Mouse (Mus musculus) cerebellum, postnatal 10 days (tissue): Measurements from ENCODE around the gene Mark2.
A peak's percentile ranks its signal among the peaks of the same experiment; 100 is the strongest.
"Not testable (repeated sequence)": the region's sequence is repeated elsewhere in the genome, so short reads cannot be mapped to it uniquely, and the experiment has no call there.

ENCODE experiments used
- DNase-seq, 2 experiments: peaks; one replicate each; pipeline ENCODE4 v3.0.0; 2021; ENCODE audit warnings: mixed read lengths in 2 of 2

The Mark2 gene

DNA sequence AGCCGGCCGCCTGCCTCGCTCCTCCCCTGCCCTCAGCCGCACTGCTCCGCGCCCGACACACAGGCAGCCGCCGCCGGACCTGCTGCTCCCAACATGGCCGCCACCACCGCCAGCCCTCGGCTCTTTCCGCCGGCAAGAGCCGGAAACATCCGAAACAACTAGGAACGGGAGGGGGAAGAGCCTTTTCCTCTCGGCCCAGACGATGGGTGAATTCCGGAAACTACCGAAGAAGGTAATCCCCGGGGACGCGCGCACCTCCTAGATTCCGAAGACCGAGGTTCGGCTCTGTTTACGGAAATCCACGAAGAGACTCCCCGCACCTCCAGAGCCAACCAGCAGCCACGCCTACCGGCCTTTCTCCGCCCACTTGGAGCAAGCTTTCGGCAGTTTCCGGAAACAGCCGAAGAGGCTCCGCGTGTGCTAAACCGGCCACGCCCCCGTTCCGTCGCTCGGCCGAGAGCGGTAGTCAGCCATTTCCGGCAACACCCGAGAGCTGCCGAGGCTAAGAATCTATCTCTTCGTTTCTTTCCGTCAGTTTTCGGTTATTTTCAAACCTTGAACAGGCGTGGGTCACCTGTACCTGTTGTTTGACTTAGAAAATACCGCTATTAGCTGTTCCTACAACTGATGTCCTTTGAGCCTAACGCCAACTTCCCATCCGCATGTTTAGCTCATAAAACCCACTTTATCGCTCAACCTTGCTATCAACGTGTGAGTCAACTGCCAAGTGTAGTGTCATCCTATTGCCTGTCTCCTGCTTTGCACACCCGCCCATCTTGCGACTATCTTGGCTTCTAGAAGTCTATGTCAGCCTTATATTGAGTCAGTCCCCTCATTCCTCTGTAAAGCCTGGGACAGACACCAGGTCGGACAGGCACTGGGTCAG is at the start of gene Mark2:
Gene Mark2 (minus strand): TSS at position 349 of the 886 bp plus-strand sequence.
- peak; percentile 100 for DNase-seq

DNA sequence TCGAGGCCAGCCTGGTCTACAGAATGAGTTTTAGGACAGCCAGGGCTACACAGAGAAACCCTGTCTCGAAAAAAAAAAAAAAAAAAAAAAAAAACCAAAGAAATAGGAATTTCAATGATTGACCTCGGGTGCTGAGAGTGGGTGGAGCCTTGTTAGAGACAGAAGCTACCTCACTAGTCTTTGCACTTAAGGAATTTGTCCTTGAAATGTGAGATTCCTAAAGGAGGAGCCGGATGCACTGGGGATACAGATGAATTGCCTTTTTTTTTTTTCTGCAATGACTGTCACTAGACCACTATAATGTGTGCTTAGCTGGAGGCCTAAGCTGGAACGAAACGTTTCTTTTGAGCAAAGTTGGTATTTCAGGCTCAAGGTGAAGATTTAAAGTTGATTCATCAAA is 46.8 kb upstream of the Mark2 start:
- no peak for DNase-seq

DNA sequence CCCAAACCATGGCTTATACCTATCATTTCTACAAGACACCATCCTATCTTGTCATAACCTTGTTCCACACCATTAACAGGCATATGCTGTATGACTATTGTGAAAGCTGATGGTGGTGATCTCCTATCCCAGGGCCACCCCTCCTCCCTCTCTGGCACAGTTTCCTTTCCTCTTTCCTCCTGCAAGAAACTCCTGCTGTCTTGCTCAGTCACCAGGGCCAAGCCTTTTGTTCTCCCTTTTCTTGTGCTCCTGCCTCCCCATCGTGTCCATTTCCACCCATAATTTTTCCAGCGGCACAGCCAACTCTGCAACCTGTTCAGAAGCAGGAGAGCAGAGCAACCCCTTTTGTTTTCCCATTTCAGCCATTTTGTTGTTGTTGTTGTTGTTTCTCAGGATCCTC is 44.4 kb upstream of the Mark2 start:
- peak in 1 of 2 experiments; percentile 15 for DNase-seq

DNA sequence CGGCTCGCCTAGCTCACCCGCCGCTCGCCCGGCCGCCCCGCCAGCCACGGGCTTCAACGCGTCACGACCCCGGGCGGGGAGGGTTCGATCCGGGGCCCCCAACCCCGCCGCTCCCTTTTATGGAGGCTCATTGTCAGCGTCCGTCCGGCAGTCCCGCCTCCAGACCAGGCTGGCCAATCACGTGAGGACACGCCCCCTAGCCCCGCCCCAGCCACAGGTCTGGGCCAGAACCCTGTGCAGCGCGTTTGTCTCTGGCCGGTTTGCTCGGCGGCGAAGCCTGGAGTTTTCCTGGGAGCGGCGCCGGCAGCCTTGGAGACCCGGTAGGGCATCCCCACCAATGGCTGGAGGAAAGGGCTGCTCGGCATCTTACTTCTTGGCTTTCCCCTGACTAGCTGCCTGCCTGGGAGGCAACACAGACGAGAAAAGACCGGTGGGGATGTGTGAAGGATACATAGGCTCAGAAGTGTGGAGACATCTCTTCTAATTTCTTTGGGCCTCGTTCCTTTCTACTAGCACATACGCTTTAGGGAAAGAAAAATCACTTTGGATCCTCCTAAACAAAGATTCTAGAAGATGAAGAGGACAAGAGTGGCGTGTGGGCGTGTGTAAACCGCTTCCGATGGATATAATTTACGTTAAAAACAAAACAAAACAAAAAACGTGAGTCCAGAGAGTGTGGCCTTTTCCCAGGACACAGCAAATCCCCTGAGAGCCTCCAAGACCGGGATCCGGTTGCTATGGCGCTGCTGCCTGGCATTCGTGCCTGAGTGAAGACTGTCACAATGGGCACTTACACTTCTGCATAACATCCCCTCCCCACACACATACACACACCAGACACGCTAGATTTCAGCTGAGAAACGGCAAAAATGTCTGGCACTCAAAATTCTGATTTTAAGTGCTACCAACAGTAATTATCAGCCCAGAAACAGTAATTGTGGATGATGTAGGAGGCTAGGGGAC is 41.5 kb upstream of the Mark2 start, which contains the start of gene Spindoc:
Gene Spindoc (minus strand): TSS at position 92 of the 963 bp plus-strand sequence.
- peak; percentile 100 for DNase-seq

DNA sequence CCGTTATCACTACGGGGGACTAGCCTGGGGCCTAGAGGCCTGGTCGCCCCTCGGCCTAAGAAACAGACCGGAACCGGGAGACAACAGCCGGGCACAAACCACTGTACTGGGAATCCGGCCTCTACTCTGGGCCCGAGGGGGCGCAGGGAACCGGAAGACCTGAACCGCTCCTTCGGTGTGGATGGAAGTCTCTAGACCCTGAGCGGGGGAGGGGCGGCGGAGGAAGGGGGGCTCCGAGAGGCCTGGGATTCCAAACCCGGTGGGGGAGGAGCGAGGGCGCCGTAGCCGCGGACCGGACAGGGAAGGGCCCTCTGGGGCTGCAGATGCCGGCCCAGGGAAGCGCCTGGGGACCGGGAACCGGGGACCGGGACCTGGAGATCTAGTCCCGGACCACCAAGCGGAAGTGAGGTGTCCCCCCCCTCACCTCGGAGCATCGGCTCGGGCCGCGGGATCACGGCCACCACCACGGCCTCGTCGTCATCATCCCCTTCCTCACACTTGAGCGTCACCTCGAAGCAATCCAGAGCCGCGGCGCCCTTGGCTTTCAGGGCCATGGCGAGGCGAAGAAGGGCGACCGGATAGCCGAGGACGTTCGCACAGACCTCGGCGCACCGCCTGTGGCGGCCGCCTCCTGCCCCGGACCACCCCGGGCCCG is 40.7 kb upstream of the Mark2 start:
- peak; percentile 87 for DNase-seq

DNA sequence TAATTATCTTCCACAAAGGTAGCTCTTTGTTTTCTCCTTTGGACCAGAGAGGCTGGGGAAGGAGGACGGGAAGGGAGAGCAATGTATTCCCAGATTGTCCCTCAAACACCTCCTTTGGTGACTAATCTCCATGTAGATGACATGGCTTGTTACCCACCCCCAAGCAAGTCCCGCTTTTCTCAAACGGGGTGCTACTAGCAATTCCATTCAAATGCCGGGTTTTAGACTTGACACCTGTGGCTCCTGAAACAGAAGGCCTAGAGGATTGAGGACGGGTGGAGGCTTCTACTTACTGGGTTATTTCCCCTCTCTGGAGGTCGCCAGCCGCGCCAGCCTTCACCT is 40.2 kb upstream of the Mark2 start:
- DNase-seq, result no peak

DNA sequence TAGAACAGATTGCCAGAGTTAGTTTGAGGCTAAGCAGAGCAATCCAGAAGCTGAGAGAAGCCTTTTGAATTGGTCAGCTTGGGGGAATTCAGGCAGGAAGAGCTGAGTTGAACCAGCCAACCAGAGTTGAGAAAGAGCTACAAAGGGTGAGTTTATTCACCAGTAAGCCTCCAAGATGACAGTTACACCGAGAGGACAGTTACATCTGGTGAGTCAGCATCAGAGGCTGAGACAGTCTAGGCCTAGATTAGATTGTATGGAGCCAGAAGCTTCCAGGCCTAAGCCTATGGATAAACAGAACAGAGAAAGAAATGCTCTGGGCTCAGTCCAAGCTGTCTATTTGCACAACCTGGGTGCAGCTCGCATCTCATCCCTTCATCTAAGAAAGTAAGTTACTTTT is 36.0 kb upstream of the Mark2 start:
- no peak for DNase-seq

DNA sequence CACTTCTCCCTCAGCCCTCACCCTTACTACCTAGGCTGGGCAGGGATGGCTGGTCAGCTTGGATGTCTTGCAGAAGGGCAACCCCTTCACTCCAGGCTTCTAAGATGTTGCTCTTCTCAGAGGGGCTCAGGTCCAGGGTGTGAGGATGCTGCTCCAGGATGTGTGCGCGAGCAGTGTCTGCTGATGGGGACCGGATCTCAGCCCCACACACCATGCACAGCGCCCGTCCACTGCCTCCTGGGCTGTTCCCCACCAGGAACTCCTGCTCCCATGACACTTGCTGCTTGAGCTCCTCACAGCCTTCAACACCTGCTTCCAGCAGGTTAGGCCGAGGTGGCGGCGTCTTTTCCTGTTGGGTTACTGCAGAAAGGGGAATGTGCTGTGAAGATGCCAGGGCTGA is 32.8 kb upstream of the Mark2 start:
- no peak for DNase-seq

DNA sequence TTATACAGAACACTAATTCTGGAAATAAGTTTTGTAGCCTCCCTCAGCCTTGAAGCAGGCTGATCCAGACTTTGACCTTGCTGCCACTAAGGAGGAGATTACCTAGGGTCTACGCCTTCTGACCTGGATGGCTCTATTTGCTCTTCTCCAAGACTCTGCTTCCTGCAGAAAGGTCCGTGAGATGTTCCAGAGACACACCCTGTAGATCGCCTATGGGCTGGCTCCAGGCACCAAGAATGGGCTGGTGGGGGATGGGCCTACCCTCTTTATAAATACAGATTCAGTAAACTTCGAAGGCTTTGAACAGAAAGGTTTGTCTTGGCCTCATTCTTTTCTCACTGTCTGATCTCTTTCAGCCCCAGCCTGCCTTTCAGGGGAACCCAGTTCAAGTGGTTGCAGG is 27.8 kb upstream of the Mark2 start:
- DNase-seq, result not testable (repeated sequence)

DNA sequence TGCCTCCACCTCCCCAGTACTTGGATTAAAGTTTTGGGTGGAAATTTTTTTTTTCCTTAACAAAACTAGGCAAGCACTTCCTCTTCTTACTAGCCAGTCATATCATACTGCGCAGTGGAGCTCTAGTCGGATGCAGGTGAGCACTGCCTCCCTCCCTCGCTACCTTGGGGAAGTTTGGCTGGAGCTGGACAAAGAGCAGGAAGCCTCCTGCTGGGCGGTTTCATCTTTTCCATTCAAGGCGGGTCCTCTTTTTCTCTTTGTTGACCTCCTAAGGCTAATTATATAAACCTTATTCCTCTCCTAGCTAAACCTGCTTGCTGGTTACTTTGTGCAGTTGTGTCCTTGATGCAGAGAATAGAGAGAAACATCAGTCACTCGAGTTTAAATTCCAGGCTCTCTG is 12.0 kb upstream of the Mark2 start:
- DNase-seq, result no peak

DNA sequence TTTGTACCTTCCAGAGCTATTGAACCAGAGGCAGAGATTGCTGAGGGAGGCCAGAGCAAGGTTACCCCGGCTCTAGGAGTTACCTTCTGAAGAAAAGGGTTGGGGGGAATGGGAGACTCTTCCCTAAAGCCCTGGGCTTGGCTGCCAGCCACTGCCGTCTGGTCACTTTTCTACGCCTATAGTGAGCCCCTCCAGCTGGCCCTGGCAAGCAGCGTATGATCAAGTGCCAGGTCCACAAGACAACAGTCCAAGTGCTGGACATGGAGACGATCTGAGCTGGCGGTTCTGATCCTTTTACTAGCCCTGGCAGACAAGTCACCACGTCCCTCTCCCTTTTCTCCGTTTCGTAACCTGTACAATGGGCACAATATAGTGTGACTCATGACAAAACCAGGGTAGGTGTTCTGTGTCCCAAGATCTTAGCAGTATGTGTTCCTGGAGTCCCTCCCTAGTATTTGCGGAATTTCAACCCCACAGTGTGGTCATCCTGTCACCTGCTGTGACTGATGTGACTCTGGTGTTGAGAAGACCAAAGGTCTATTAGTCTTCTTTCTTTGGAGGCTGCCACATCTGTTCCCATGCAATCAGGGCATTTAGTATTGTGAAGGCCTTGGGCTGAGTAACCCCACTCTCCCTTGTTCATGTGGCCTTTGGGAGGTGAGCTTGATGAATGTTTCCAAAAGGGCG is 11.3 kb upstream of the Mark2 start:
- peak; percentile 94 to 97 for DNase-seq

DNA sequence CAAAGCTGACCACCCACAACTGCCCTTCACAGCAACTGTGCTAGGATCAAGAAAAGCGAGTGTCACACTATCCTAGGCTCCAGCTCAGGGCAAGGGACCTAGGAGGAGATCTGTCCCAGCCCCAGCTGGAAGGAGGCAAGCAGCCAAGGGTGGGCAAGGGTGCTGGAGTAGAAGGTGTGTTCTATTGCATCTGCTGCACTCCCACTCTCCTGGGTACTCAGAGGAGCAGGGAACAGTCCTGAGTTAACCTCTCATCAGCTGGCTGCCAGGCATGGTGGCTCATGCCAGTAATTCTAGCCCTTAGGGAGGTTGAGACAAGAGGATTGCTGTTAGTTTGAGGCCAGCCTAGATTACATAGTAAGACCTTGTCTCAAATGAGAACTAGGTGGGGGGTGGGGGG is 8.3 kb upstream of the Mark2 start:
- DNase-seq, result peak; percentile 70 to 79

DNA sequence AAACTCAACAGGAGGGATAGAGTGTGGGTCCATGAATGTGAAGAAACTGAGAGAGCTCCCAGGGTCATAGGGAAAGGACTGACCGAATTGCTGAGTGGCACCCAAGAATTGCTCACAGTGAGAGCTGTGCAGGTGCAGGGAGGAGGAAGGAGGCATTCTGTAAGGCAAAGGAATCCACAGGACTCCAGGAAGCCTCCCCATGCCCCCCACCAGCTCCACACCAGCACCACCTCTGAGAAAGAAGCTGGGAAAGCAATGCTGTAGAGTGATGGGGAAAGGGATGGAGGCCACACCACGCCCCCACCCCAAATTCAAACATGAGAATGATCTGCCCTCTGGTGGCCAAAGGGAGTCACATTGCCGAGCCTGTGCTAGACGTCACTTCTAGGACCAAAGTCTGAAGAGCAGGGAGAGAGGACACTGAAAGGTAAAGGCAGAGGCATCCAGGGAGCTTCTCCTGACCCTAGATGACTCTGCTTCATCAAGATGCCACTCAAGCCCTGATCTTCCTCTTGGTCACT is 3.6 kb upstream of the Mark2 start:
- DNase-seq, result peak; percentile 88 to 90

DNA sequence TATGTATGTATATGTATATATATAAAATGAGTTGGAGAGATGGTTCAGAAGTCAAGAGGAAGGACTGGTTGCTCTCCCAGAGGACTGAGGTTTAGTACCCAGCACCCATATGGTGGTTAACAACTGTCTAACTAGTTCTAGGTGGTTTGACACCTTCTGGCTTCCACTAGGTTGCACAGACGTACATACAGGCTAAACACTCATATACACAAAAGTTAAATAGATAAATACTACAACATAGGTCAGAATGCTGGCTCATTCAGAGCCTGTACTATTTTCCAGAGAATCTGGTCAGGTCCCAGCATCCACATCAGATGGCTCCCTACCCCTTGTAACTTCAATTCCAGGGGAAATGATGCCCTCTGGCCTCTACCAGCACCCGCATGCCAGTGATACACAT is 986 bp upstream of the Mark2 start:
- DNase-seq, result no peak

DNA sequence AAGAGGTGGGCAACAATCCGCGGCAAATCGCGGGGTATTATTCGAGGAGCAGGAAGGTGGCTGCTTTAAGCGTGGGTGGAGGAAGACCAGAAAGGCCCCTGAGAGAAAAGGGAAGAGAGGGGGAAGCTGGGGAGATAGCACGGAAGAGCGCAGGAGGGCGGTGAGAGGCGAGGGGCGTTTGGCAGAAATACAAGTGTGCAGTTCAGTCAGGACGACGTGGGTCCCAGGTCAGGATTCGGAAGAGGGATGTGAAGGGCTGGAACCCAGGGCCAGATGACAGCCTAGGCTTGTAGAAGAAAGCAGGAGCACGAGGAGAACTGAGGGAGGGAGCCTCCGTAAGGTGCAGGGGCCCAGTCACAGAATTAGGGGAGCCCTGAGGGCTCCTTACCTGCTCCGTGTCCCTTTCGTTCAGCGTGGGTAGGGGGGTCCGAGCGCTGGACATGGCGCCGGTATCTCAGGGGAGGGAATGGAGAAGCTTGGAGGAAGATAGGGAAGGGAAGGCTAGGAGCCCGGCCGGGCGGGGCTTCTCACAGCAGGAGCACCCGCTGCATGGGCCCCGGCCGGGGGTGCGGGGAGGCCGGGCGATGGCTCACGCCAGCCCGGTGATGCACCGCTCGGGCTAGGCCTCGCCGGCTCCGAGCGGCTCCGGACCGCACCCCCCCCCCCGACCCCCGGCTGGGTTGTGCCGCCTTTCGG is 732 bp downstream of the Mark2 start:
- peak in 1 of 2 experiments; percentile 66 for DNase-seq

DNA sequence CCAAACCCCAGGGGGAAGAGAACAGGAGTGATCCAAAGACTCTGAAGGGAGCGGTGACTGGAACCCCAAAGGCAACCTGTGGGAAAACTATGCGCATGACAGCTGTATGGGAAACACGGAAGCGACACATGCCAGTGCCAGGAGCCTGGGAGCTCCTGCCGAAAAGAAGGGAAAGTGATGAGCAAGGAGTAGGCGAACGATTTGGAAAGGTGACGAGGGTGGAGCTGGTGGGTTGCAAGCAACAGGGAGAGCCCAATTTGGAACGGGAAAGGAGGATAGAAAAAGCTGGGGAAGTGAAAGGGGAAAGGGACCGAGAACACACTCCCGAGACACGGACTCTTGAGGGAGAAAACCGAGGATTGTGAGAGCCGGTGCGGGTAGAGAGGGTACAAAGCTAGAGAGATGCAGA is 1.3 kb downstream of the Mark2 start:
- peak; percentile 38 to 56 for DNase-seq

DNA sequence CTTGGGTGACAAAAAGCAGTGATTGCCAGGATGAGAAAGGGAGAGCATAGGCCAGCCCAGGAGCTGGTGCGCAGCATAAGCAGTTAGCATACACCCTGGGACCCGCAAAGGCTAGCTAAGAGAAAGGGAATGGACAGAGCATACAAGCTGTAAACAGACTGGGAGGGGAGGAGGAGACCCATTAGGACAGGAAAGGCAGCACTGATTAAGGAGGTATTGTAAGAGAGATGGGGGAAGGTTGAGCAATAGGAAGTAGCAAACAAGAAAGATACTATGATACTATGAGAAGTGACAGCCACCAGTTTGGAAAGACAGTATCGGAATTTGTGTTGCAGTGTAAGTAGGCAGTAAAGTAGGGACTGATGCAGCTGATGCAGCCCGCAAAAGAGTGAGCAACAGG is 1.8 kb downstream of the Mark2 start:
- DNase-seq, result no peak

DNA sequence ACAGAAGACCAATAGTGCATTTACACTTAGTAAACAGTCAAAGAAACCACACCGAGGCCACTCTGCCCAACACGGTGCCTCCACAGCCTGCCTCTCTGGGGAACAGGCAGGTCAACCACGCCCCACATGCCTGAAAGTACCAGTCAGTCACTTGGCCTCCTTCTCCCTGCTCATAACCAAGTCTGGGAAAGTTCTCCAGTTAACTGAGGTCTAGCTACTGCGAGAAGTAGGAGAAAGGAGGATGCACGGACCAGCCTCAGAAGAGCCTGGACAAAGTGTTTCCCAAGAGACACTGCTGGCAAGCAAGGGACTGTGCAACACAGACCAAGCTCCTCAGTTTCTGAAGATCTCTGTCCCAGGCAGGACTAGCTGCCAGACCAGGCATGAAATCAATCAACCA is 2.6 kb downstream of the Mark2 start:
- peak in 1 of 2 experiments; percentile 48 for DNase-seq

DNA sequence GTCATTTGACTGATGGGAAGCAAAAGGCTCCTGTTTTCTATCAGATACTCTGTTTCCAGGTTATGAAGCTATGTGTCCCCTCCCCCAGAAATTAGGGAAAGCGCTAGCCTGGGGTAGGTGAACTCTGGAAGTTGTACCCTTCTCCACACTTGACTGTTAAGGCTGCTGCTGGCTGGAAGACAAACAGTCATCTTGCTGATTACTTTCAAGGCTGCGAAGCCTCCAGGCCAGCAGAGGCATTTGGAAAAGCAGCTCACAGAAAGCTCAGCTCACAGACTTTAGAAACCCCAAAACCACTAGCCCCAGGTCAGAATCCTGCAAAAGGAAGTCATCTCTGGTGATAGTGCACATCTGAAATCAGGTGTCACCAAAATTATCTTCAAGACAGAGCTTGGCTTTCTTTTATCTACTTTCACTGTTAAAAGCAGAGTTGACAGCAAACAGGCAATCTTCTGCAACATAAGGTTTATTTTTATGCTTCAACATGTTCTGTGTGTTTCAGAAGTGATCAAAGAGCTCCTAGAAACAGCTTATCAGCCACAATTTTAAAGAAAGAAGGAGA is 3.8 kb downstream of the Mark2 start:
- DNase-seq, result no peak

DNA sequence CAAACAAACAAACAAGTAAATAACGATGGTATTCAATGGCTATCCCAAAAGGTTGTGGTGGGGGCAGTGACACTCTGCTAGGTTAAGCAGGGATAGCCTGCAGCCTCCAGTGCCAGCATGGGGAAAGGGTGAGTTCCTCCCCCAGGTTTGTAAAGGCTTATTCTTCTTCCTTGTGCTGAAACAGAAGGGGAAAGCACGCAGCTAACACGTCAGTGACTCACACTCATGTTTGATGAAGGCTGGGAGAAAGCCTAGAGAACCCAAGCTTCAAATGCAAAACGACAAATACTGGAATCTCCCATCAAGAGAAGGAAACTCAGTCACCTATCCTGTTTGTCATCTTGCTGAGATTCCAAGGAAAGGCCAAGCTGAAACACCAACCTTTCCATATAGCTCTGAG is 6.0 kb downstream of the Mark2 start:
- DNase-seq, result no peak

DNA sequence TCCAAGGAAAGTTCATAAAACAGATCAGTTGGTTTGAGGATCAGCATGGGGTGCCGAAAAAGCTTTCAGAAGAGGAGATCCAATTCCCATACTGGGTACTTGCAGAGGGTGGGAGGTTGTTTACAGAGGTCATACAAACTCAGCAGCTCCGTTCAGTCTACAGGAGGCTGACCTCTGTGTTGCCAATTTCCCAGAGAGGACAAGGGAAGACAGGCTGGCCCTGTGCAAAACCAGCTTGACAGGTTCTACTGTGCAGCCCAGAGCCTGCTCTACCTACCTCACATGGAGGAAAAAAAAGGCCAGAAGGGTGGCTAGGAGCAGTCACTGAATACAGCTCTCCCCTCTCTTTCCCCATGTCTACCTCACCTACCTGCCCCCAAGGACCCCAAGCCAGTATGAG is 7.6 kb downstream of the Mark2 start:
- no peak for DNase-seq
